Mouse (Mus musculus): Measurements from ENCODE around the gene Gprc5c. TPM values are rescaled to one million over a fixed set of nuclear protein-coding genes. Genes with fewer than 3 reads are reported as not detected.

Gprc5c gene
- polyA plus RNA-seq (2016; fragmentation: Nextera tagmentation; extraction: Ambion mirVana) = 21.6 and 23.9 TPM in 2 replicates

GRCm38 (mm10) chr11:114850452-114851268, at the start of gene Gprc5c:
TSS of gene Gprc5c (plus strand) at chr11:114851152.
- Histone ChIP-seq H3K4me3 (peak within 1 kb of the TSS; percentile 49), H3K36me3 (no peaks in the 10 kb centered on the region), H3K4me1 (peaks cover 27% of the 10 kb centered on the region), H3K9me3 (no peaks in the 10 kb centered on the region), H3K27me3 (replicated peaks) (peaks cover 56% of the 10 kb centered on the region), H3K9ac (peak within 1 kb of the TSS; percentile 61), H3K4me2 (replicated peaks) (peak within 1 kb of the TSS; percentile 79), H3K27ac (no peak within 1 kb of the TSS)
- ATAC-seq (ENCODE audit: low FRiP score, low read depth) = no peak
- under 1% methylated on average over 38 of the region's 43 CpGs for WGBS

- no peaks in the 10 kb centered on the region for H3K36me3 ChIP-seq
- no peak for ATAC-seq (ENCODE audit: low FRiP score, low read depth)
- no peak overlapping the region for H3K4me3 ChIP-seq
- H3K27me3 ChIP-seq (replicated peaks) = no peaks in the 10 kb centered on the region
- WGBS = 91% methylated on average over 1 of the region's 1 CpGs
- no peak overlapping the region for H3K4me2 ChIP-seq (replicated peaks)
- no peak overlapping the region for H3K27ac ChIP-seq
- H3K9me3 ChIP-seq = no peaks in the 10 kb centered on the region
- H3K4me1 ChIP-seq = peaks cover 28% of the 10 kb centered on the region
- no peak overlapping the region for H3K9ac ChIP-seq
These were observed 49.0 kb upstream of the Gprc5c start for GRCm38 (mm10) chr11:114801906-114802305.

DNA sequence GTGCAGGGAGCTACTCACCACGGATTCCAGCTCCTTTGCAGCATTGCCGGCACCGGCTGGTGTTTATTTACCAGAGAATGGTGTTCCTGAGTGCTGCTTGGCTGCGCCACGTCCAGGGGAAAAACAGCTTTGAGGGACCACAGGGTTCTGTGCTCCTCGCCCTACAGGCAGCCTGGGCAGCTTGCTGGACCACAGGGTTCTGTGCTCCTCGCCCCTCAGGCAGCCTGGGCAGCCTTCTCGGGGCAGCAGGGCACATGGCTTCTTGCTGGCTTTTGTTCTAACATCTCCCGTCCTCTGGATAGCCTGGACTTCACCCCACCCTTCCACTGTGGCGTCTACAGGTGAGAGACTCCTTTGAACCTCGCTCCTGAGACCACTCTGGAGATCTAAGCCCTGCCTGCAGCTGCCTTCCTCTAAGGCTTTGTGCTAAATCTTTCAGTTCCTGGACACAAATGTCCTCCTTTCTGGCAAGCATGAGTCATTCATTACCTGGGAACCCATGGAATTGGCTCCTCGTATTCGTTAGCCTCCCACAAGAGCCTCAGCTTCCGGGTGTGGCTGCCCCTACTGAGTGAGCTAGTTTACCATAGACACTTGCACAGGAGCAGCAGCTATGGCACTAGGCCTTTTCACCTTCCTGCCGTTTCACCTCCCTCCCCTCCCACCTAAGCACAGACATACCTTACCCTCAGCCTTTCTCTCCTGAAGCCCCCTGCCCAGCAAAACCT, 48.2 kb upstream of the Gprc5c start:
- WGBS = 70% methylated on average over 15 of the region's 15 CpGs
- ATAC-seq (ENCODE audit: low FRiP score, low read depth) = no peak
- no peak overlapping the region for H3K4me2 ChIP-seq (replicated peaks)
- no peak overlapping the region for H3K4me3 ChIP-seq
- H3K4me1 ChIP-seq = peaks cover 33% of the 10 kb centered on the region
- no peaks in the 10 kb centered on the region for H3K9me3 ChIP-seq
- H3K27me3 ChIP-seq (replicated peaks) = no peaks in the 10 kb centered on the region
- H3K9ac ChIP-seq = no peak overlapping the region
- H3K27ac ChIP-seq = no peak overlapping the region
- H3K36me3 ChIP-seq = no peaks in the 10 kb centered on the region

- no peaks in the 10 kb centered on the region for H3K27me3 ChIP-seq (replicated peaks)
- no peak overlapping the region for H3K9ac ChIP-seq
- WGBS = 26% methylated on average over 8 of the region's 8 CpGs
These were observed 47.0 kb upstream of the Gprc5c start for GRCm38 (mm10) chr11:114803990-114804389.

GRCm38 (mm10) chr11:114807025-114807424, 43.9 kb upstream of the Gprc5c start:
- Histone ChIP-seq H3K4me2 (replicated peaks) (no peak overlapping the region; the same call in 1 of the 2 replicates), H3K9me3 (no peaks in the 10 kb centered on the region), H3K27ac (no peak overlapping the region), H3K27me3 (replicated peaks) (no peaks in the 10 kb centered on the region), H3K36me3 (no peaks in the 10 kb centered on the region), H3K4me3 (no peak overlapping the region), H3K9ac (no peak overlapping the region; the same call in 1 of the 2 replicates), H3K4me1 (peaks cover 39% of the 10 kb centered on the region)
- no peak for ATAC-seq (ENCODE audit: low FRiP score, low read depth)
- 60% methylated on average over 2 of the region's 2 CpGs for WGBS

More at GRCm38 (mm10) chr11:114803990-114804389, 47.0 kb upstream of the Gprc5c start:
- ATAC-seq (ENCODE audit: low FRiP score, low read depth) = no peak
- H3K4me1 ChIP-seq = peaks cover 39% of the 10 kb centered on the region
- no peaks in the 10 kb centered on the region for H3K9me3 ChIP-seq
- no peak overlapping the region for H3K4me3 ChIP-seq
- no peaks in the 10 kb centered on the region for H3K36me3 ChIP-seq
- no peak overlapping the region for H3K4me2 ChIP-seq (replicated peaks)
- no peak overlapping the region for H3K27ac ChIP-seq

- H3K4me3 ChIP-seq = no peak overlapping the region
- H3K27ac ChIP-seq = no peak overlapping the region
- no peaks in the 10 kb centered on the region for H3K27me3 ChIP-seq (replicated peaks)
- ATAC-seq (ENCODE audit: low FRiP score, low read depth) = 0 out of 2 replicates have a peak, but pooled peaks have one; percentile 45
- WGBS = 26% methylated on average over 14 of the region's 14 CpGs
- H3K9ac ChIP-seq = no peak overlapping the region; the same call in 1 of the 2 replicates
- H3K4me1 ChIP-seq = peaks cover 41% of the 10 kb centered on the region
- H3K9me3 ChIP-seq = no peaks in the 10 kb centered on the region
- H3K4me2 ChIP-seq (replicated peaks) = no peak overlapping the region
- H3K36me3 ChIP-seq = no peaks in the 10 kb centered on the region
These were observed 43.1 kb upstream of the Gprc5c start for GRCm38 (mm10) chr11:114807686-114808427.

DNA sequence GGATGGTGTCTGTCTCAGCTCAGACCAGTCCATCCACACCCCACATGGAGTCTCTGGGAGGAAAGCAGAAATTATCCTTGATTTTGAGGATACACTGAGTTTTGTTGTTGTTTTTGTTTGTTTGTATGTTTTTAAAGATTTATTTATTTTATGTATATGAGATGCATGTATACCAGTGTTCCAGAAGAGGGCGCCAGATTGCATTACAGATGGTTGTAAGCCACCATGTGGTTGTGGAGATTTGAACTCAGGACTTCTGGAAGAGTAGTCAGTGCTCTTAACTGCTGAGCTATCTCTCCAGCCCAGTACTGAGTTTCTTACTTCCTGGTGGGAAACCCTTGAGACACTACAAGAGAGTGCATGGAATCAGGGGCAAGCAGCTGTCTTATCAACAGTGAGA, 41.6 kb upstream of the Gprc5c start:
- no peak for ATAC-seq (ENCODE audit: low FRiP score, low read depth)
- Histone ChIP-seq H3K9ac (no peak overlapping the region), H3K4me2 (replicated peaks) (no peak overlapping the region), H3K9me3 (no peaks in the 10 kb centered on the region), H3K4me1 (peaks cover 30% of the 10 kb centered on the region), H3K27ac (no peak overlapping the region), H3K36me3 (no peaks in the 10 kb centered on the region), H3K4me3 (no peak overlapping the region), H3K27me3 (replicated peaks) (no peaks in the 10 kb centered on the region)
- WGBS = 78% methylated on average over 1 of the region's 1 CpGs

DNA sequence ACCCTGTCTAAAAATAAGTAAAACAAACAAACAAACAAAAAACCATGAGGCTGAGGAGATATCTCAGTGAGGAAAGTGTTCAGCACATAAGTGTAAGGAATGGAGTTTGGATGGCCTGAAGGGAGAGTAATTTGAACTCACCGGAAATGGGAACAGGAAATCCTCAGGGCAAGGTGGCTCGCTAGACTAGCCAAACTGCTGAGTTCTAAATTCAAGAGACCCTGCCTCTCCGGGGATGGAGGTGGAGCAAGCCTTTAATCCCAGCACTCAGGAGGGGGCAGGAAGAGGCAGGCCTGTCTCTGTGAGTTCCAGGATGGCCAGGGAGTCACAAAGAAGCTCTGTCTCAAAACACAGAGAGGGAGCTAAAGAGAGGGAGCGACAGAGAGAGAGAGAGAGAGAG, 40.6 kb upstream of the Gprc5c start:
- Histone ChIP-seq H3K9ac (no peak overlapping the region), H3K9me3 (no peaks in the 10 kb centered on the region), H3K4me2 (replicated peaks) (no peak overlapping the region), H3K27me3 (replicated peaks) (no peaks in the 10 kb centered on the region), H3K27ac (no peak overlapping the region), H3K36me3 (no peaks in the 10 kb centered on the region), H3K4me1 (peaks cover 27% of the 10 kb centered on the region), H3K4me3 (no peak overlapping the region)
- WGBS = 25% methylated on average over 4 of the region's 4 CpGs
- no peak for ATAC-seq (ENCODE audit: low FRiP score, low read depth)

DNA sequence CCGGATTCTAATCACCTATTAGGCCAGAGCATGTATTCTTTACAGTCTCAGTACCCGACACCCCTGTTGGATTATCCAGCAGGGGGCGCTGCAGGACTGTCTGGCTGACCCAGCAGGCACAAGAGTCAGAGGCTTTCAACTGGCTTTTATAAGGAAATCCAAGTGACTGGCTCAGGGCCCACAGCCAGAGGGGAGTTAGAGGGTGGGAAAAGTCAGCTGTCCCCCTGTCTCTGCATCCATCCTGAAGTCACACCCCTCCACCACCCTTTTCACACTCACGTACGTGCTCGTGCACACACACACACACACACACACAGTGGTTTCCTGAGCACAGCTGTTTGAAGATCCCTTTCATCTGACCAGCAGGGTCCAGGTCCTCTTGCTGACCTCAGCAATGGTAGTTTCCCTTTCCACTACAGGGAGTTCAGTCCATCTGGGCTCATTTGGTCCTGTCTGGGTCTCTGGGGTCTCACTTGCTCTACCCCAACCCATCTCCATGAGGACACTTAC, 38.2 kb upstream of the Gprc5c start:
- H3K36me3 ChIP-seq = no peaks in the 10 kb centered on the region
- no peak overlapping the region for H3K9ac ChIP-seq
- ATAC-seq (ENCODE audit: low FRiP score, low read depth) = peak; percentile 44
- H3K4me3 ChIP-seq = no peak overlapping the region
- peaks cover 9% of the 10 kb centered on the region for H3K4me1 ChIP-seq
- no peak overlapping the region for H3K27ac ChIP-seq
- 12% methylated on average over 6 of the region's 6 CpGs for WGBS
- H3K4me2 ChIP-seq (replicated peaks) = no peak overlapping the region
- H3K9me3 ChIP-seq = no peaks in the 10 kb centered on the region
- no peaks in the 10 kb centered on the region for H3K27me3 ChIP-seq (replicated peaks)

DNA sequence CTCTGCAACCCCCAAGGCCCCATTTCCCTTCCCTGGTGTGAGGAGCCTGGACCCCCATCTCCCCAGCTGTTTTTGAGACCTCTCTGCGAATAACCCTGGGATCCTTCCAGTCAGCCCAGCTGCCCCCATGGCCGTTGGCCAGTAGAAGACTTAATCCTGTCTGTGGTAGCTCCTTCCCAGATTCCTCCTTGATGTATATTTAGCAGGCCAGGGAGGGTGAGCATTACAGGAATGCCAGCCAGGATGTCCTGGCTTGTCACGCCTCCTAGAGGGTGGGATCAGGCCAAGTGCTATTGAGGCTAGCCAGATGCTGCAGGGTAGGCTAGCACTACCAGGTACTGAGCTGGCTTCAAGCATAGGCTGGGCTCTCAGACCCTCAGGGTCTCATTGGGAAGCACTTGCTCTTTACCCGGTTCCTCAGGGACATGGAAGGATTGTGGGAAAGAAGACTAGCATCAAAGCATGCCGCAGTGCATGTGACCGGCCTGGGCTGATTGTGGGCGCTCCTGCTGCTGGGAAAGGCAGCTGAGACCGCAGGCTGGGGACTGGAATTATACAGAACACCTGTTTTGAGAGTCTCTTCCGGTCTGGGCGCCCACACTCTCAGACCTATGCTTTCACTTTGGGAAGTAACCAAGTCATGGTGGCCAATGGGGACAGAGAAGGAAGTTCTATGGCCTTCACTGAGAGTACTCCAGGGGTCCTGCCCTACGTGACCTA, 35.9 kb upstream of the Gprc5c start:
- WGBS = 80% methylated on average over 11 of the region's 11 CpGs

GRCm38 (mm10) chr11:114816934-114817333, 34.0 kb upstream of the Gprc5c start:
- ATAC-seq (ENCODE audit: low FRiP score, low read depth) = no peak
- Histone ChIP-seq H3K4me2 (replicated peaks) (no peak overlapping the region), H3K4me1 (peaks cover 10% of the 10 kb centered on the region), H3K9me3 (no peaks in the 10 kb centered on the region), H3K27me3 (replicated peaks) (no peaks in the 10 kb centered on the region), H3K4me3 (no peak overlapping the region), H3K36me3 (no peaks in the 10 kb centered on the region), H3K9ac (no peak overlapping the region), H3K27ac (no peak overlapping the region)
- 92% methylated on average over 4 of the region's 4 CpGs for WGBS

More for the DNA sequence above, 35.9 kb upstream of the Gprc5c start:
- Histone ChIP-seq H3K27ac (no peak overlapping the region), H3K4me1 (peaks cover 10% of the 10 kb centered on the region), H3K4me2 (replicated peaks) (no peak overlapping the region), H3K36me3 (no peaks in the 10 kb centered on the region), H3K9ac (no peak overlapping the region), H3K9me3 (no peaks in the 10 kb centered on the region), H3K27me3 (replicated peaks) (no peaks in the 10 kb centered on the region), H3K4me3 (no peak overlapping the region)
- ATAC-seq (ENCODE audit: low FRiP score, low read depth) = no peak
